Mouse (Mus musculus) small intestine, adult 2 months (tissue): ENCODE data around the gene Tcp11l2.

Experiments used
- CTCF ChIP-seq: fragments of 200-500 bp; IDR thresholded peaks from 2 replicates; pipeline ENCODE4 v1.5.1; 2012; ENCODE audit warnings: low read depth, mild to moderate bottlenecking, control low read depth, inconsistent platforms, low read length, moderate library complexity, mixed read lengths; ENCODE audit not compliant: insufficient replicate concordance, insufficient read length; ENCODE audit errors: extremely low read depth
- POLR2A ChIP-seq: fragments of 200-500 bp; IDR thresholded peaks from 2 replicates; pipeline ENCODE4 v1.6.1; 2012; ENCODE audit warnings: low read depth, mild to moderate bottlenecking, control low read depth, inconsistent platforms, low read length, moderate library complexity

DNA sequence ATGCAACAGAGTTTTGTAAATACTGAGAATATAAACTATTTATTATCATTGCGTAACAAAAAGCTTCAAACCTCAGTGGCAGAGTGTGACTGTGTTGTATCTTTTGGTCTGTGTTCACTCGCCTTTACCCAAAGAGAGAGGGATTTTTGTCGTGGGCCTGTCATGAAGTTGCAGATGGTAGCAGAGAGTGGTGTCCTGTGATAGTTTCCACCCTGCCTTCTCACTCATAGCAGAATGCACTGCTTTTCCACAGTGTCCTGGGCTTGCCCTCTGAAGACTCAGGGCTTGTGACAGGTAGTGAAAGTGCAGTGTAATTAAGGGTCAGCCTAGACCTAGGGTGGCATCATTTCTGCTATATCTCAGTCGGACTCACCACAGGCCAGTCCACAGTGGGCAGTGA is 78.3 kb downstream of the Tcp11l2 start:
- TF ChIP-seq CTCF, result no peak
- no peak for TF ChIP-seq POLR2A
